Mouse (Mus musculus) midbrain, embryonic 13.5 days (tissue): Measurements from ENCODE around the gene 4931423N10Rik. TPM values are rescaled to one million over a fixed set of nuclear protein-coding genes. Genes with fewer than 3 reads are reported as not detected.

ENCODE experiments used
- polyA plus RNA-seq: library from polyadenylated mRNA; unstranded; fragments of >200 nt; fragmentation: Nextera tagmentation; extraction: Ambion mirVana; gene quantifications from 2 replicates; pipeline ENCODE4 v1.2.1, GENCODE M21; 2015

4931423N10Rik gene
- polyA plus RNA-seq, 1 experiment from 2014 or later = not detected

Other genes starting within 250 kb of the 4931423N10Rik start
- gene Abi1, start 167.2 kb upstream of the 4931423N10Rik start, polyA plus RNA-seq = 51.7 and 51.9 TPM in 2 replicates
- gene Acbd5, start 139.3 kb upstream of the 4931423N10Rik start, polyA plus RNA-seq = 80.1 and 81.0 TPM in 2 replicates
- gene Mastl, start 51.5 kb upstream of the 4931423N10Rik start, polyA plus RNA-seq = 3.8 and 5.3 TPM in 2 replicates
- gene Yme1l1, start 51.1 kb upstream of the 4931423N10Rik start, polyA plus RNA-seq = 75.9 and 82.3 TPM in 2 replicates
- gene Nxph2, start 113.8 kb downstream of the 4931423N10Rik start, polyA plus RNA-seq = 0.19 and 0.40 TPM in 2 replicates